Mouse (Mus musculus) WW6 (cell line): Measurements from ENCODE around the gene Mmp25.
"Not testable (repeated sequence)": the region's sequence is repeated elsewhere in the genome, so short reads cannot be mapped to it uniquely, and the experiment has no call there.

Source experiments
- DNase-seq: peaks from one replicate; pipeline ENCODE4 v3.0.0-alpha.2; 2013; ENCODE audit warnings: low read depth, low spot score

The Mmp25 gene

DNA sequence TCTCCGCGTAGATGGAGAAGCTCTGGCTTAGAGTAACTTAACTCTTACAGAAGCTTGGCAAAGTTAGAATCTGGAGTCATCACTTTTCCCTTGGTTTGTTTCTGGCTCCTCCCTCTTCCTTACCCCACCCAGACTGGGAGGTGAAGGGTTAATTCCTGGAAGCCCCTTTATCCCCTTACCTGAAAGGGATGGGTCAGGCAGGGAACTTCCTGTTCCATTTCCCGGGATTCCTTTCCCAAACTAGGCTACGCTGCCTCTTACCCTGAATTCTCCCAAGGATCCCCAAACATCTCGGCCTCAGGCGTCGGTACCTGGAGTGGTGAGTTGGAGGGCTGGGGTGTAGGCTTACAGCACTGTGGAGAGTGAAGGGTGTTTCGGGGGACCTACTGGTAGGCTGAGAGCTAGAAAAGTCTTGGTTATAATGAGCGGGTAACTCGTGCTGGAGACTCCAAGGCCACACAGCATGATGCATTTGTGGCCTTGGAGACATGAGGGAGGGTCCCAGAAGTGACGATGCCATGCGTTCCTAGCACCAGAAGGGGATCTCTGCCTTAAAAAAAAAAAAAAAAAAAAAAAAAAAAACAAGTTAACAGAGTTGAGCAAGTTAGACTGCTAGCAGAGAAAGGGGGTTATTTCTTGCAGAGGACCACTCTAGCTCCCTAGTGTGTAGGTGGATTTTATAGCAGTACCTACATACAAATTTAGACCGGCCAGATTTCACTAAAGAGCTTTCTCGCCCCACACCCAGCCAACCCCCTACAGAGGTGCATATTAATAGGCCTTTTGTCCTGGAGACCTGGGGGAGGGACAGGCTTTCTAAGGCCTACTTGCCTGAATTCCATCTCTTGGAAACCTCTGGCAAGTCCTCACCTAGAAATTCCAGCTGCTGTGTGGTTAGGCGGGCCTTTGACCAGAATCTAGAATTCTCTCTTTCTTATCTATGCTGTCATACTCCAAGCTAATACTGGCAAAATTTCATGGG lies 44.1 kb downstream of the Mmp25 start, which contains the start of gene Zscan10:
Gene Zscan10, plus strand, starts transcription at position 216 of the 982 bp plus-strand sequence.
- peak; percentile 69 for DNase-seq

DNA sequence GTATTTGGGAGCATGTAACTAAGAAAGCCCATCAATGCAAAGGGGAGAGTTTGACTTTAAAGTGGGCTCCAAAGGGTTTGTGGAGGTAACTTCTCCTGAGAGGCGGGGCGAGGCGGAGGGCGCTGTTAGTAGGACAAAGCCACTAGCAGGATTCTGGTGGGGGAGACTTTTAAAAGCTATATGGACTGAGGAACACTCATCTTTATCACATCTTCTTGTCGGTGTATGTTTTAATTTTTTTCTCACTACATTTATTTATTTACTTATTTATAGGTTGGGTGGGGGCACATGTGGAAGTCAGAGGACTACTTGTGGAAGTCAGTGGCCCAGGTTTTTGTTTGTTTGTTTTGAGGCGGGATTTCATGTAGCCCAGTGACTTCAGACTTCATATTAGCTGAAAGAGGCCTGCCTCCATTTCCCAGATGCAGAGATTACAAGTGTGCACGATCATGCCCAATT lies 45.4 kb downstream of the Mmp25 start:
- DNase-seq, result no peak

DNA sequence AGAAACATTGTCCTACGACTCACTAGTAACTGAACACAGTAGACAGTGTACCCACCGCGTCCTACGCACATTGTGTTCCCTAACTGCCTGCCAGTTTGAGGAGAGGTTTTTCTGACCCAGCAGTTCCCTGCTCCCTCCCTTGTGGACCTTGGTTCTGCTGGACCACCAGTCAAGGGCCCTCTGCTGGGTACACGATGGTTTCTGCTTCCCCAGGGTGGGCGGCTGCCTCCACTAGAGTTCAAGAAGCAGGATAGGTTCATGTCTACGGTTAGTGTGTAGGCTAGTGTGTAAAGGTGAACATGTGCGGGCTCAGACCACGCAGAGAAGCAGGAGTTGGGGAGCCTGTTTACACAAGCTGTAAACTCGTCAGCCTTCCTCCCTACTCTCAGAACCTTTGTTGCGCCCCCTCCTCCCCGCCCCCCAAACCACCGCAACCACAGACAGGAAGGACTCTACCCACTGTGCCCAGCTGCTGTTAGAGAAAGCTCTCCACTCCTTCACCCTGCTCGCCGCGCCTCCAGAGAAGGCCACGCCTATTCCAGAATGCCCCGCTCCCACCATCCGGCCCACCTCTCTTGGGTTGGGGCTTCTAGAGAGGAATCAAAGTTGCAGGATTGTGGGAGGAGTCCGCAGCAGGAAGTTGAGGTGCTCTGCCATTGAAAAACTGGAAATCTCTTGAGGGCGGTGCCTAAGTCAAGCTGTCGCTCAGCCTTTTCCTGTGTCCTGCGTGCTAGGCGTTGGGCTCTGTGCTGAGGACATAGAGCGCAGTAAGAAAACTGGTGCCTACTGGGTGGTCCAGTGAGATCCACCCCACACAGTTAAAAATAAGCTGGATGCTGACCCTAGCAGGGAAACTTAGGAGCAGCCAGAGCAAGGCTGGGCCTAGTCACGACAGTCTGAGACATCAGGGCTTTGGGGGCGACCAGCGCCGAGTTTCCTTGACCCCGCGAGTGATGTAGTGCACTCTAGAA lies 46.2 kb downstream of the Mmp25 start, which contains the start of gene Zfp13:
Gene Zfp13, minus strand, starts transcription at position 906 of the 971 bp plus-strand sequence.
- peak; percentile 89 for DNase-seq

DNA sequence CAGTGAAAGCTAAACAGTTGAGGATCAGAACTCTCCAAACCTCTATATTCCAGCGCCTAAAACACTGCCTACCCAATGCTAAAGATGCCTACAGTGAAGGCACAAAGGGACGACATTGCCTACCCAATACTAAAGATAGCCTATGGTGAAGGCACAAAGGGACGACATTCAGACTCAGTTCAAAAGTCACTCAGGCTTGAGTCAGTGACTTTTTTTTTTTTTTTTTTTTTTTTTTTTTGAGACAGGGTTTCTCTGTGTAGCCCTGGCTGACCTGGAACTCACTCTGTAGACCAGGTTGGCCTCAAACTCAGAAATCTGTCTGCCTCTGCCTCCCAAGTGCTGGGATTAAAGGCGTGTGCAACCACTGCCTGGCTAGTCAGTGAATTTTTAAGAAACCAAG lies 49.9 kb downstream of the Mmp25 start:
- DNase-seq, result not testable (repeated sequence)

DNA sequence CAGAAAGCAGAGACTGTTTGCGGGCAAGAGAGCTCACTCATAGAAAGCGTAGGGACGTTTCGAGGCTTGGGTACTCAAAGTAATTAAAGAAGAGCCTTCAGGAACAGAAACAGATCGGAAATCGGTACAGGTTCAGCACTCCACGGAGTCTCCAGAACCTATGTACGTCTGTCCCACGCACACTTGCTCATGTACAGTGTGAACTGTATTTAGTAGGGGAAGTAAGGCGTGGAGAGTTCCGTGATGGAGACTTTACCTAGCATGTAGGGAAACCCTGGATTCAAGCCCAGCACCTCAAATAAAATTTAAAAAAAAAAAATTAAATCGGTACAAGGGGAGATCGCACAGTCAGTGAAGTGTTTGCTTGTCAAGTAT lies 52.2 kb downstream of the Mmp25 start:
- no peak for DNase-seq

DNA sequence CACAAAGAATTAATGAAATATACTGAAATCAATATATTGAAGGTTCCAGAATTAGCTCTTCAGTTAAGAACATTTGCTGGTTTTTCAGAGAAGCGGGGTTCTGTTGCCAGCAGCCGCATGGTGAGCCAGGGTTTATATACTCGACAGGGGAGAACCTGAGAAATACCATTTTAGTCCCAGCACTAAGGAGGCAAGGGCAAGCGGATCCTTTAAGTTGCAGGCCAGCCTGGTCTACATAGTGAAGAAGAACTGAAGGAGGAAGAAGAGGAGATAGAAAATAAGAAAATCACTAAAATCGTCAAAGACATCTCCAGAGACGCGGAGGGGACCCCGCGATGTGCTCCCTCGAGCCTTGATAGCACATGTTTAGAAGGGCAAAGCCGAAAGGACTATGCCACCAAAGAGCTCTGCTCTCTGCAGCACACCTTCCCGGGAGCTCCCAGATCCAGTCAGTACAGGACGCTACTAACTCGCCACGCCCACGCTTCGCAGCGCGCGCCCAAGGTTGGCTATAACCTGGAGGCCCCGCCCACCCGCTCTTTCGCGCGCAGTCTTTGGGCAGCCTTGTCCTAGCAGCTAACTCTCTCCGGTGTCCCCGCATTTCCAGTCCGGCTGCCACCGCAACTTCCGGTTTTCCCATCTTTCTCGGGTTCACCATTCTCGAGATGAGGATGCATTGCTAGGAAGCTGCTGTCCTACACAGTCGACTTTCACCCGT lies 52.7 kb downstream of the Mmp25 start:
- DNase-seq, result peak; percentile 95

DNA sequence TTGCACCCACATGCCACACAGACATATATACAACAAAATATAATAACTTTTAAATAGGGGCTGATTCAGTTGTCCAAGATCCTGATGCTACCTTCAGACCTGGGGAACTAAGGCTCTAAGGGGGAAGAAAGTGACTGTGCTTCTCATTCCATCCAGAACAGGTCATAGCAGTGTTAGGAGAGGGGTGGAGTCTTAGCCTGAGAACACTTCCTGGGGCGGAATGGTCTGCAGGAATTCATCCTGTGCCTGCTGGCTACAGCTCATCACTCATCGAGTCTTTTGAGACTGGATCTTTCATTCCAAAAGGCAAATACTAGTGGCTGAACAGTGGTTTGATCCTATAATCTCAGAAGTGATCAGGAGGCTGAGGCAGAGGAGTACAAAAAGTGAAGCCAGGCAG lies 57.8 kb downstream of the Mmp25 start:
- DNase-seq, result no peak

DNA sequence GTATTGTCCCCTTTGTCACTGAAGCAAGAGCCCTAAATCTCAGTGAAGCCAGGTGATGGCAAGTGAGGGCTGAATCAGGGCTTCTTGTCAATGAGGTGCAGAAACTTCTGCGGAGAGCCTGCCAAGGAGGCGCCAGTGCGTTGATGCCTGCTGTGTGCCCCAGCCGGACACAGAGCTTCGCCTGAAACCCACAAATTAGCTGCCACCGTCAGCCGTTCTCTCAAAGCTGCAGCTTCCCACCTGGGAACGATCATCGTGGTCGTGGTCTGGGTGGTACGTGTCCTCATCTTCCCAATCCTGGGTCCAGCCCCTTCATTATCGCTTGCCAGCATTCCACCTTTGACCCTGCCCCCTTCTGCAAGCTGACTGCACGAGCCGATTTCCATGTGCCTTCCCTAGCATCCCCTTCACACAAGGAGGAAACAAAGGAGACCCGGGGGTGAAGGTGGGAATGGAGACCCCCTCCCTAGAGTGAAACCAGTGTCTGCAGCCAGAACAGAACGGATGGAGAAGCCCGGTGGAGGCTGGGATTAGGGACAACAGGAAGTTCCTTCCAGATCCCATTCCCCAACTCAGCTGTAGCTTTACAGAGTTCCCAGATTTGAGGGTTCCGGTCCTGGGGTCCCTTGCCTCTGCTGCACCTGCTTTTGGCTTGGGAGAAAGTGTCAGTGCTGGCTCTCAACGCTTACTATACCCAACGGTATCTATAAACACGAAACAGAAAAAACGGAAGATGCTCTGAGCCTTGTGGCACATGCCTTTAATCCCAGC lies 59.2 kb downstream of the Mmp25 start:
- DNase-seq, result no peak

DNA sequence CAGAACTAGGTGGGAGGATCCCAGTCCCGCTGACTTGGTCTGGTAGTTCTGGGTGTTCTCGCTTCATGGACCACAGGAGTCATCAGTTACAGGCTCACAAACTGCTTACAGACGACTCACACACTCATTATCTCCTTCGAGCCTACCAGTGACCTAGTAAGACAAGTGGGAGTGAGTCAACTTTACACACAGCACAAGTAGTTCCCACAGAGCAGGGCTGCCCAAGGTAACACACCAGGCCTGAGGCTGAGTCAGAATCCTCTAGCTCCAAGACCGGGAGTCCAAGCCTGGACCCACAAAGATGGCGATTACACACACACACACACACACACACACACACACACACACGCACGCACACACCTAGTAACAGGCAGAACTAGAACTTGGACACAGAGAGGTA lies 60.3 kb downstream of the Mmp25 start:
- DNase-seq, result no peak
